Mouse (Mus musculus) kidney, postnatal 0 days (tissue): ENCODE measurements around the gene Gnat1. TPM values are rescaled to one million over a fixed set of nuclear protein-coding genes. Genes with fewer than 3 reads are reported as not detected.

Source experiments
- ATAC-seq: fragments of 200-750 bp; cut with Nextera tagmentation; replicated peaks from 2 replicates; pipeline ENCODE4 v1.8.0; 2017; ENCODE audit warnings: low read depth, moderate number of reproducible peaks, moderate TSS enrichment, moderate library complexity; ENCODE audit not compliant: low FRiP score
- DNase-seq: peaks from one replicate; pipeline ENCODE4 v3.0.0-alpha.2; 2016; ENCODE audit warnings: low spot score
- H3K27ac ChIP-seq: fragments of 300-500 bp; sonication (generic); 2 replicates; pipeline ENCODE4 v1.5.1; 2014; ENCODE audit warnings: mild to moderate bottlenecking
- H3K27me3 ChIP-seq: fragments of 300-500 bp; sonication (generic); 2 replicates; pipeline ENCODE4 v1.6.1; 2014; ENCODE audit warnings: low read length, mixed read lengths; ENCODE audit not compliant: insufficient read depth
- H3K36me3 ChIP-seq: fragments of 300-500 bp; sonication (generic); 2 replicates; pipeline ENCODE4 v1.6.1; 2014; ENCODE audit warnings: low read length, mixed read lengths; ENCODE audit not compliant: insufficient read depth
- H3K4me1 ChIP-seq: fragments of 300-500 bp; sonication (generic); replicated peaks from 2 replicates; pipeline ENCODE4 v1.6.1; 2014; ENCODE audit warnings: antibody characterized with exemption, low read length, mixed read lengths; ENCODE audit not compliant: insufficient read depth
- H3K4me2 ChIP-seq: fragments of 300-500 bp; sonication (generic); 2 replicates; pipeline ENCODE4 v1.6.1; 2014; ENCODE audit warnings: mild to moderate bottlenecking, low read length, moderate library complexity, mixed read lengths
- H3K4me3 ChIP-seq: fragments of 300-500 bp; sonication (generic); replicated peaks from 2 replicates; pipeline ENCODE4 v1.5.1; 2014; ENCODE audit warnings: low read depth, low read length
- H3K9ac ChIP-seq: fragments of 300-500 bp; sonication (generic); 2 replicates; pipeline ENCODE4 v1.6.1; 2014; ENCODE audit warnings: low read depth, low read length
- H3K9me3 ChIP-seq: fragments of 300-500 bp; sonication (generic); replicated peaks from 2 replicates; pipeline ENCODE4 v1.6.1; 2016; ENCODE audit warnings: low read length, inconsistent platforms, mixed read lengths
- CTCF ChIP-seq: IDR thresholded peaks from 2 replicates; pipeline ENCODE4 v1.5.1; 2016; ENCODE audit warnings: antibody characterized with exemption, low read depth, mild to moderate bottlenecking, moderate library complexity
- WGBS: fragments of 180-500 bp; shearing (Covaris S2); extraction: QIAGEN DNeasy Blood & Tissue Kit; methylation state at CpG from one replicate; pipeline ENCODE4 v1.1.7; 2014; 5-methylcytosine and 5-hydroxymethylcytosine counted together
- polyA plus RNA-seq: library from polyadenylated mRNA; unstranded; fragments of >200 nt; fragmentation: Nextera tagmentation; extraction: Ambion mirVana; gene quantifications from 2 replicates; pipeline ENCODE4 v1.2.1, GENCODE M21; 2015

Gene Gnat1
- polyA plus RNA-seq = 0.89 and 1.2 TPM in 2 replicates

- peaks cover 15% of the 10 kb centered on the region; the same call in 1 of the 2 replicates for H3K36me3 ChIP-seq
- no peak for DNase-seq
- 34% methylated on average over 5 of the region's 5 CpGs for WGBS
- H3K4me2 ChIP-seq = no peak within 1 kb of the TSS
- H3K9ac ChIP-seq = no peak within 1 kb of the TSS
- H3K27ac ChIP-seq = no peak within 1 kb of the TSS
- ATAC-seq = no peak
- no peaks in the 10 kb centered on the region for H3K9me3 ChIP-seq
- TF ChIP-seq CTCF = no peak
- peaks cover 7% of the 10 kb centered on the region; the same call in 1 of the 2 replicates for H3K4me1 ChIP-seq
- H3K27me3 ChIP-seq = peaks cover 14% of the 10 kb centered on the region
- H3K4me3 ChIP-seq = no peak within 1 kb of the TSS
These were observed at the start of gene Gnat1 for GRCm38 (mm10) chr9:107679501-107679900. TSS of gene Gnat1 (minus strand) at chr9:107679712.

DNA sequence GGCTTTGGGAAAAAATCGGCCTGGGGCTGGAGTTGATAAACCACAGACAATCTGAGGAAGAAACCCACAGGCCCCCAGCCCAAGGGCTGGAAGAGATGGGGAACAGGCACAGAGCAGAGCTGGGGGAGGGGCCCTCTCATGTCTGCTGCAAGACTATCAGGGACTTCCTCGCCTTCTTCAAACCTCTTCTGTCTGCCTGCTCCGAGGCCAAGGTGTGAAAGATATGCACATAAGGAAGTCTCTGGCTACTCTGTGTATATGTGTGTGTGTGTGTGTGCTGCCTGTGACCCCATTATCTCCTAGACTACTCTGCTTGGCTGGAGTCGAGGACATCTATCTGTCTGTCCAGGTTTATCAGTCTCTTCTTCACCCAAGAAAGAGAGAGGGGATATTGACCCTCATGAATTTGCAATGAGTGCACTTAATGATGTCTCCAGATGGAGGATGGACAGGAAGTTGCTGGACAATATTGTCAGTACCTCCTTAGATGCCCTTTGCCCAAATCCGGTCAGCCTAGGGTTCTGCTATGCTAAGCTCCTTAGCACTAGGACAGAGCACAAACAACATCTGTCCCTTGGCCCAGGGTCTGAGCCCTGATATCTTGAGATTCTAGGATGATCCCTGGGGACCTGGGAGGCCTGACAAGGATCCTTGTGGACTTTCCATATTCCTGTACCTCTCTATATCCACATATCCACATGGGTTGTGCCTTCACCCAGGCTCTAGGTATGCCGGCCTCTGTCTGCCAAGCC is 49.6 kb upstream of the Gnat1 start:
- Histone ChIP-seq H3K4me2 (no peak overlapping the region), H3K9ac (no peak overlapping the region), H3K4me1 (peaks cover 18% of the 10 kb centered on the region), H3K27me3 (no peaks in the 10 kb centered on the region), H3K4me3 (no peak overlapping the region), H3K27ac (no peak overlapping the region), H3K9me3 (no peaks in the 10 kb centered on the region), H3K36me3 (no peaks in the 10 kb centered on the region)
- DNase-seq = no peak
- WGBS = 78% methylated on average over 6 of the region's 6 CpGs
- no peak for ATAC-seq
- TF ChIP-seq CTCF = no peak

GRCm38 (mm10) chr9:107727041-107727440 is 47.5 kb upstream of the Gnat1 start:
- Histone ChIP-seq H3K4me2 (no peak overlapping the region), H3K9me3 (no peaks in the 10 kb centered on the region), H3K4me1 (peaks cover 32% of the 10 kb centered on the region), H3K27ac (no peak overlapping the region; the same call in 1 of the 2 replicates), H3K27me3 (no peaks in the 10 kb centered on the region), H3K4me3 (no peak overlapping the region), H3K36me3 (no peaks in the 10 kb centered on the region), H3K9ac (no peak overlapping the region)
- no peak for ATAC-seq
- no peak for TF ChIP-seq CTCF
- 55% methylated on average over 3 of the region's 3 CpGs for WGBS
- no peak for DNase-seq

GRCm38 (mm10) chr9:107724796-107725195 is 45.3 kb upstream of the Gnat1 start:
- H3K9me3 ChIP-seq = no peaks in the 10 kb centered on the region
- no peak overlapping the region for H3K4me3 ChIP-seq
- DNase-seq (no peak), ATAC-seq (no peak)
- no peaks in the 10 kb centered on the region for H3K27me3 ChIP-seq
- peak overlapping the region; percentile 85 for H3K27ac ChIP-seq
- no peak overlapping the region for H3K9ac ChIP-seq
- H3K36me3 ChIP-seq = no peaks in the 10 kb centered on the region
- no peak overlapping the region for H3K4me2 ChIP-seq
- 91% methylated on average over 1 of the region's 1 CpGs for WGBS
- no peak for TF ChIP-seq CTCF
- peaks cover 34% of the 10 kb centered on the region for H3K4me1 ChIP-seq

- no peak overlapping the region for H3K9ac ChIP-seq
- no peaks in the 10 kb centered on the region for H3K27me3 ChIP-seq
- under 1% methylated on average over 11 of the region's 11 CpGs for WGBS
- ATAC-seq = peak; percentile 63
- peak; percentile 90 for DNase-seq
- TF ChIP-seq CTCF = no peak
- H3K36me3 ChIP-seq = no peaks in the 10 kb centered on the region
- peaks cover 34% of the 10 kb centered on the region for H3K4me1 ChIP-seq
- peak overlapping the region; percentile 43 for H3K4me2 ChIP-seq
- H3K4me3 ChIP-seq = no peak overlapping the region
- no peaks in the 10 kb centered on the region for H3K9me3 ChIP-seq
- peak overlapping the region; percentile 85 for H3K27ac ChIP-seq
These were observed 44.5 kb upstream of the Gnat1 start for GRCm38 (mm10) chr9:107723794-107724531.

DNA sequence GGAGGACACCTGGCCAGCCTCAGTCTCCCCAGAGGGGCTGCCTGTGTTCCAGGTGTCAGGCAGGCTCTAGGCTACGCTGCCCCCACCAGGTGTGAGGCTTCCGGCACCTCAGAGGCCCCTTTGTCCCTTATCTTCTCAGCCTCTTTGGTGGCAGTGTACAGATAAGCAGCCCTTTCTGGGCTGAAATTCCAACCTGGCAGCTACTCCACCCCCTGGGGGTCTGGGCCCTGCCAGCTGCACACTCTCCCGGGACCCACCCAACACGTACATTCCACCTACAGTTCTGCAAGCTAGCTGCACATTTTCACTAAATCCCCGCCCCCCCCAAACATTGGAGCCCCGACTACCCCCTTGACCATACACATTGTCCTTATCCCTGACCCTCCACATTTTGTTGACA is 43.8 kb upstream of the Gnat1 start:
- no peak overlapping the region for H3K4me3 ChIP-seq
- ATAC-seq (peak; percentile 6; the same call in 1 of the 2 replicates), DNase-seq (peak; percentile 46)
- peak overlapping the region; percentile 85 for H3K27ac ChIP-seq
- no peak overlapping the region for H3K9ac ChIP-seq
- WGBS = 31% methylated on average over 6 of the region's 6 CpGs
- peaks cover 34% of the 10 kb centered on the region for H3K4me1 ChIP-seq
- no peaks in the 10 kb centered on the region for H3K36me3 ChIP-seq
- no peak overlapping the region; the same call in 1 of the 2 replicates for H3K4me2 ChIP-seq
- H3K27me3 ChIP-seq = no peaks in the 10 kb centered on the region
- TF ChIP-seq CTCF = 0 out of 2 replicates have a peak, but pooled peaks have one; percentile 1
- no peaks in the 10 kb centered on the region for H3K9me3 ChIP-seq
